Mouse (Mus musculus): Measurements from ENCODE around the gene Cdx4. TPM values are rescaled to one million over a fixed set of nuclear protein-coding genes. Genes with fewer than 3 reads are reported as not detected.

The Cdx4 gene
- polyA plus RNA-seq (2016; fragmentation: Nextera tagmentation; extraction: Ambion mirVana): not detected in 2 replicates

- H3K4me3 ChIP-seq: peak within 1 kb of the TSS; percentile 12; the same call in 1 of the 2 replicates
- H3K36me3 ChIP-seq: no peaks in the 10 kb centered on the region
- H3K4me2 ChIP-seq: peak within 1 kb of the TSS; percentile 42
- no peak for ATAC-seq (ENCODE audit: insufficient number of reproducible peaks, low FRiP score)
- H3K27me3 ChIP-seq (replicated peaks): peaks cover 72% of the 10 kb centered on the region
- 23% methylated on average over 13 of the region's 13 CpGs for WGBS
- H3K27ac ChIP-seq (ENCODE audit: poor library complexity, severe bottlenecking): no peak within 1 kb of the TSS
- no peak within 1 kb of the TSS for H3K9ac ChIP-seq
- no peaks in the 10 kb centered on the region for H3K9me3 ChIP-seq (replicated peaks)
- H3K4me1 ChIP-seq (replicated peaks): no peaks in the 10 kb centered on the region
These were observed at the start of gene Cdx4 for GRCm38 (mm10) chrX:103321146-103321545. TSS of gene Cdx4 (plus strand) at chrX:103321398.

- Histone ChIP-seq H3K36me3 (no peaks in the 10 kb centered on the region), H3K4me3 (no peak overlapping the region), H3K4me1 (replicated peaks) (no peaks in the 10 kb centered on the region), H3K27me3 (replicated peaks) (0 out of 2 replicates have a peak, but pooled peaks cover 6% of the 10 kb centered on the region), H3K4me2 (no peak overlapping the region), H3K9me3 (replicated peaks) (no peaks in the 10 kb centered on the region), H3K9ac (no peak overlapping the region), H3K27ac (ENCODE audit: poor library complexity, severe bottlenecking) (no peak overlapping the region)
- 87% methylated on average over 4 of the region's 5 CpGs for whole genome bisulfite sequencing
- ATAC-seq (ENCODE audit: insufficient number of reproducible peaks, low FRiP score): no peak
These were observed 46.9 kb upstream of the Cdx4 start for GRCm38 (mm10) chrX:103274325-103274724.

- H3K9me3 ChIP-seq (replicated peaks): no peaks in the 10 kb centered on the region
- no peak overlapping the region for H3K4me2 ChIP-seq
- H3K27ac ChIP-seq (ENCODE audit: poor library complexity, severe bottlenecking): no peak overlapping the region
- WGBS: 38% methylated on average over 4 of the region's 4 CpGs
- no peak for ATAC-seq (ENCODE audit: insufficient number of reproducible peaks, low FRiP score)
- H3K9ac ChIP-seq: no peak overlapping the region
- H3K4me1 ChIP-seq (replicated peaks): no peaks in the 10 kb centered on the region
- no peak overlapping the region for H3K4me3 ChIP-seq
- no peaks in the 10 kb centered on the region for H3K36me3 ChIP-seq
- H3K27me3 ChIP-seq (replicated peaks): peaks cover 29% of the 10 kb centered on the region
These were observed 34.1 kb upstream of the Cdx4 start for GRCm38 (mm10) chrX:103286899-103287722.

- 37% methylated on average over 10 of the region's 10 CpGs for WGBS
- H3K27ac ChIP-seq (ENCODE audit: poor library complexity, severe bottlenecking): no peak overlapping the region
- no peak overlapping the region for H3K9ac ChIP-seq
- H3K4me2 ChIP-seq: peak overlapping the region; percentile 34
- H3K4me3 ChIP-seq: no peak overlapping the region
- no peak for ATAC-seq (ENCODE audit: insufficient number of reproducible peaks, low FRiP score)
- H3K4me1 ChIP-seq (replicated peaks): no peaks in the 10 kb centered on the region
- H3K36me3 ChIP-seq: no peaks in the 10 kb centered on the region
- no peaks in the 10 kb centered on the region for H3K9me3 ChIP-seq (replicated peaks)
- peaks cover 29% of the 10 kb centered on the region for H3K27me3 ChIP-seq (replicated peaks)
These were observed 33.3 kb upstream of the Cdx4 start for GRCm38 (mm10) chrX:103287846-103288377.

GRCm38 (mm10) chrX:103288485-103289330, 32.5 kb upstream of the Cdx4 start:
- 23% methylated on average over 25 of the region's 25 CpGs for WGBS

GRCm38 (mm10) chrX:103298937-103299336, 22.3 kb upstream of the Cdx4 start:
- Histone ChIP-seq H3K36me3 (no peaks in the 10 kb centered on the region), H3K4me3 (no peak overlapping the region), H3K4me2 (no peak overlapping the region), H3K27me3 (replicated peaks) (peaks cover 22% of the 10 kb centered on the region), H3K4me1 (replicated peaks) (no peaks in the 10 kb centered on the region), H3K9me3 (replicated peaks) (no peaks in the 10 kb centered on the region), H3K27ac (ENCODE audit: poor library complexity, severe bottlenecking) (no peak overlapping the region), H3K9ac (no peak overlapping the region)
- no peak for ATAC-seq (ENCODE audit: insufficient number of reproducible peaks, low FRiP score)
- 62% methylated on average over 4 of the region's 4 CpGs for WGBS

More at GRCm38 (mm10) chrX:103288485-103289330, 32.5 kb upstream of the Cdx4 start:
- ATAC-seq (ENCODE audit: insufficient number of reproducible peaks, low FRiP score): no peak
- Histone ChIP-seq H3K9me3 (replicated peaks) (no peaks in the 10 kb centered on the region), H3K4me1 (replicated peaks) (no peaks in the 10 kb centered on the region), H3K27me3 (replicated peaks) (peaks cover 29% of the 10 kb centered on the region), H3K4me3 (peak overlapping the region; percentile 31), H3K36me3 (no peaks in the 10 kb centered on the region), H3K27ac (ENCODE audit: poor library complexity, severe bottlenecking) (no peak overlapping the region), H3K4me2 (peak overlapping the region; percentile 63), H3K9ac (no peak overlapping the region)

- no peak overlapping the region for H3K4me2 ChIP-seq
- H3K9me3 ChIP-seq (replicated peaks): no peaks in the 10 kb centered on the region
- no peaks in the 10 kb centered on the region for H3K4me1 ChIP-seq (replicated peaks)
- no peak overlapping the region for H3K4me3 ChIP-seq
- no peak overlapping the region for H3K9ac ChIP-seq
- WGBS: 92% methylated on average over 1 of the region's 1 CpGs
- no peaks in the 10 kb centered on the region for H3K36me3 ChIP-seq
- no peak overlapping the region for H3K27ac ChIP-seq (ENCODE audit: poor library complexity, severe bottlenecking)
- peaks cover 9% of the 10 kb centered on the region for H3K27me3 ChIP-seq (replicated peaks)
- ATAC-seq (ENCODE audit: insufficient number of reproducible peaks, low FRiP score): no peak
These were observed 12.9 kb upstream of the Cdx4 start for GRCm38 (mm10) chrX:103308262-103308661.

GRCm38 (mm10) chrX:103311723-103312122, 9.5 kb upstream of the Cdx4 start:
- ATAC-seq (ENCODE audit: insufficient number of reproducible peaks, low FRiP score): no peak
- Histone ChIP-seq H3K36me3 (no peaks in the 10 kb centered on the region), H3K27me3 (replicated peaks) (peaks cover 15% of the 10 kb centered on the region), H3K9ac (no peak overlapping the region), H3K9me3 (replicated peaks) (no peaks in the 10 kb centered on the region), H3K27ac (ENCODE audit: poor library complexity, severe bottlenecking) (no peak overlapping the region), H3K4me1 (replicated peaks) (no peaks in the 10 kb centered on the region), H3K4me3 (no peak overlapping the region), H3K4me2 (no peak overlapping the region)
- WGBS: 77% methylated on average over 3 of the region's 3 CpGs

- Histone ChIP-seq H3K9me3 (replicated peaks) (no peaks in the 10 kb centered on the region), H3K4me3 (no peak overlapping the region), H3K4me2 (no peak overlapping the region), H3K27ac (ENCODE audit: poor library complexity, severe bottlenecking) (no peak overlapping the region), H3K4me1 (replicated peaks) (no peaks in the 10 kb centered on the region), H3K9ac (no peak overlapping the region), H3K36me3 (no peaks in the 10 kb centered on the region), H3K27me3 (replicated peaks) (peaks cover 34% of the 10 kb centered on the region)
- WGBS: 74% methylated on average over 6 of the region's 6 CpGs
- no peak for ATAC-seq (ENCODE audit: insufficient number of reproducible peaks, low FRiP score)
These were observed 7.1 kb upstream of the Cdx4 start for GRCm38 (mm10) chrX:103314146-103314545.

GRCm38 (mm10) chrX:103325900-103326299, 4.7 kb downstream of the Cdx4 start:
- ATAC-seq (ENCODE audit: insufficient number of reproducible peaks, low FRiP score): no peak
- H3K27me3 ChIP-seq (replicated peaks): peaks cover 48% of the 10 kb centered on the region
- WGBS: 62% methylated on average over 3 of the region's 3 CpGs
- H3K4me1 ChIP-seq (replicated peaks): no peaks in the 10 kb centered on the region
- no peak overlapping the region for H3K27ac ChIP-seq (ENCODE audit: poor library complexity, severe bottlenecking)
- H3K9me3 ChIP-seq (replicated peaks): no peaks in the 10 kb centered on the region
- H3K36me3 ChIP-seq: no peaks in the 10 kb centered on the region
- H3K4me2 ChIP-seq: no peak overlapping the region
- no peak overlapping the region for H3K9ac ChIP-seq
- H3K4me3 ChIP-seq: no peak overlapping the region

GRCm38 (mm10) chrX:103329386-103329785, 8.2 kb downstream of the Cdx4 start:
- no peak for ATAC-seq (ENCODE audit: insufficient number of reproducible peaks, low FRiP score)
- 60% methylated on average over 8 of the region's 8 CpGs for WGBS
- H3K9me3 ChIP-seq (replicated peaks): no peaks in the 10 kb centered on the region

More at GRCm38 (mm10) chrX:103329386-103329785, 8.2 kb downstream of the Cdx4 start:
- H3K36me3 ChIP-seq: no peaks in the 10 kb centered on the region
- no peak overlapping the region for H3K4me2 ChIP-seq
- H3K27me3 ChIP-seq (replicated peaks): peaks cover 25% of the 10 kb centered on the region
- H3K4me1 ChIP-seq (replicated peaks): no peaks in the 10 kb centered on the region
- no peak overlapping the region for H3K4me3 ChIP-seq
- H3K27ac ChIP-seq (ENCODE audit: poor library complexity, severe bottlenecking): no peak overlapping the region
- H3K9ac ChIP-seq: no peak overlapping the region
